Mouse (Mus musculus): ENCODE results near the gene Pde5a.

- TF ChIP-seq EP300 (optimal IDR thresholded peaks at IDR 0.05), result no peak
- TF ChIP-seq CTCF (IDR thresholded peaks at IDR 0.05; ENCODE audit: low read depth), result no peak
Observed at GRCm38 (mm10) chr3:122818282-122818681, 89.5 kb downstream of the Pde5a start.
